Mouse (Mus musculus): ENCODE results near the gene Wipf2. TPM values are rescaled to one million over a fixed set of nuclear protein-coding genes. Genes with fewer than 3 reads are reported as not detected.
A peak's percentile ranks its signal among the peaks of the same experiment; 100 is the strongest.

The Wipf2 gene
- total RNA-seq, 4 experiments from 2014 or later, result 69.4 to 86.8 (median 80.7) TPM

DNA sequence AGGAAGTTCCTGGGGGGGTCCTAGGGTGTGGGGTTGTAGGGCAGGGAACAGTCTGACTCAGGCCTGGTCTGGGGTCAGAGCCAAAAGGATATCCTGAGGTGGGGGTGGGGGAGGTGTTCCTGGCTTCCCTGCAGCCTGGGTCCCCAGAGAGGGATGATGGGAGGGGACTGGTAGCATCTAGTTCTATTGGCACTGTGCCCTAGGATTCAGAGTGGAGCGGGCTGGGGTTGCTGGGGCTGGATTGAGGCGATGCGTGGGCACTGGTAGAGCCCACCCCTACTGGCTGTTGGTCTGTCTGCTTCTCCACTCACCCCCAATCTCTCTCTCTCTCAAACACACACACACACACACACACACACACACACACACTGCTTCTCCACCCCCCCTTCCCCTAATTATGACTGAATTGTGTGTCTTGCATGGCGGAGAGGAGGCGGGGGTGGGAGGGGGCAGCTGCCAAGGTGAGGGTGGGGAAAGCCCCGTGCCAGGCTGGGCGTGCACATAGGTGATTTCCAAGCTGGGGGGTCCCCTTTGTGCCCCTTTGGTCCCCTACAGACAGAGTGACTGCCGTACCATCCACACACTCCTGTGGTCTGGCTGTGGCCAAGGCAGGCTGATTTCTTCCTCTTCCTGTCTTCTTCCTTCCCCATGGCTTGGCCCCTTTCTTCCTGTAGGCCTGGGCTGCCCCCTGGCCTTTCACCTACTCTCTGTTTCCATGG, 79.6 kb downstream of the Wipf2 start:
- no peak for DNase-seq (ENCODE audit: low spot score in 2 of 2)

DNA sequence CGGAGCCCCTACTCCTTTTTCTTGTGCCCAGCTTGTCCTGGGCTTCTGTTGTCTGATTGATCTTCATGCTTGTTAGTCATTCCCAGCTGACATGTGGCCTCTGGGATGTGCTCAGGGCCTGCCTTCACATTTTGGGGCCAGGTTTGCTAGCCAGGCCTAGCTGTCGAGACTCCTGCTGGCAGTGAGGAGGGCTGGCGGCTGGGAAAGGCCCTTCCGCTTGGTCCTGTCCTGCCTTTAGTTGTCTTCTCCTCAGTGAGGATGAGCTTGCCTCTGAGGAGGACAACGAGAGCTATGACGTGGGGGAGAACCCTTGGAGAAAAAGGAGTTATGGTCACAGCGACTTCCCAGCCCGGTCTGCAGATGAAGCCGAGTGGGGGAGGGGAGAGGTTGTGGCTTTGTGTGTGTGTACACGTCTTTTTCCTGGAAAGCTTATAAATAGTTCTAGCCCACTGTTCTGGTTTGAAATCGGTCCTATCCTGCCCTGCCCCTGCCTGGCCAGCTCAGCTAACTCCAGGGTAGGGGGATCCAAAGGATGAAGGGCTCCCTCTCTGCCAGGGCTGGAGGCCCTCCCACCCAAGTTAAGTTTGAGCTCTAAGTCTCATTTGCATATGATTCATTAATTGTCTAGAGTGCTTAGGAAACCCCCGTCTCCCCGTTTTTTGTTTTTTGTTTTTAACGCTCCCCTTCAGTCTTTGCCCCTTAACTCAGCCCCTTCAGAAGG, 80.5 kb downstream of the Wipf2 start:
- DNase-seq (ENCODE audit: low spot score in 2 of 2), result no peak

DNA sequence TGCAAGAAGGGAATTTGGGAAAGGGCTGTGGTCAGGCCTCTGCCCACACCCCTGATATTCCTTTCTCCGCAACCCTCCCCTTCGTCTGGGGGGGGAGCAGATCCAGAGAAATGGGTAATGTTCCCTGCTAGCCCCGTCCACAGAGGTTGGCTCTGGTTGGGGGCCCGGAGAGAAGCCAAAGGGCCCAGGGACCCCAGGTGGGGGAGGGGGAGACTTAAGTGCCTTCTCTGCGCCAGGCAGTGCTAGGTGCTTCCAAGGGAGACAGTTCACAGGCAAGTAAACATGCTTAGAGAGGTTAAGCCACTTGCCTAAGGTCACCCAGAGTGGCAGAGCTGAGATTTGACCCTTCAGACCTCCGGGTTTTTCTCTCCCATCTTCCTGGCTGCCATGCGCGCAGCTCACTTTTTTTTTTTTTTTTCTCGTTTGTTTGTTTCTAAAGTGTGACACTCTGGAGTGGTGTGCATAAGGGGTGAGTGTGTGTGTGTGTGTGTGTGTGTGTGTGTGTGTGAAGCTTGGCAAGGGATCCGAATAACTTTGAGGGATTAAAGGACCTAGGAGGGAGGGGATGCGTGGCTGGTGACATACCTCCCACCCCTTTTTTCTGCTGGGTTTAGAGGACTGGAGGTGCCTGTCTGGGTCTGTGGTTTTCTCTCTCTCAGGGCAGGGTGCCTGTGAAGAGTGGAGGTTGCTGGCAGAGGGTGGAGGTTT, 81.6 kb downstream of the Wipf2 start:
- DNase-seq (ENCODE audit: low spot score in 2 of 2), result no peak

DNA sequence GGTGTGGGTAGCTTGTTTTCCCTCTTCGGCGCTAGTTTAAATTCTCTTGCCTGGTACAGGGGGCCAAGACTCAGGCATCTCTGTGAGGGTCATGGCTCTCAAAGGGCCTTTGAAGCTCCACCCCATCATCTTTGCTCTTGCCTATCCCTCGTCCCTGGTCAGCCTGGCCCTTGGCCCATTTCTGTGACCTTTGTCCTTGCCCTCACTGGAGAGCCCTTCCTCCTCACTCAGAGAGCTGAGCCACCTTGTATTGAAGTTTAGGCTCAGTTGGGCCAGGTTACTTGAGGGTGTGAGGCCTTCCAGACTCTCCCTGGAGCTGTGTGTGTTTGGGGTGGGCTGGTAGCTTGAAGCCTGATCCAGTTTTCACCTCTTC, 82.2 kb downstream of the Wipf2 start:
- DNase-seq (ENCODE audit: low spot score in 2 of 2), result no peak

DNA sequence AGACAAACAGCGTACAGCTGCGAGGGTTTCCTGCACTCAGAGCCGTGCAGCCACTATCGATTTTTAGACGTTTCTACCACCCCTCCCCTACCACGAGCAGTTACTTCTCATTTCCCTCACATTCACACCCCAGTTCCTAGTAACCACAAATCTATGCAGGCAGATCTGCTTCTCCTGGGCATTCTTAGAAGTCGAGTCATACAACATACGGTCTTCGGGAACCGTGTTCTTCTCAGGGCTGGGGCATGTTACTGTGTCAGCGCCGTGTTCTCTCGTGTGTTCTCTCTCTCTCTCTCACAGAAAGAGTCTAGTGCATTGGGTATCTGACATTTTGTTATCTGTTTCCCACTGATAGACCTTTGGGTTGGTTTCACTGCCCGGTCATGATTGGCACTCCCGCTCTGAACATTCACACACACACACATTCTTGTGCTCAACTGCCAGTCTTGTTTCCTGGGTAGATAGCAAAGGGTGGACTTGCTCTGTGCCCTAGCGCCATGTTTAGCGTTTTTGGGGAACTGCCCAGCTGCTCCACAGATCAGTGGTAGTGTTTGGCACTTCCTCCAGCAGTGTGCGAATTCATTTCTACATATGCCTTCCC, 84.6 kb downstream of the Wipf2 start:
- DNase-seq (ENCODE audit: low spot score in 2 of 2), result no peak

DNA sequence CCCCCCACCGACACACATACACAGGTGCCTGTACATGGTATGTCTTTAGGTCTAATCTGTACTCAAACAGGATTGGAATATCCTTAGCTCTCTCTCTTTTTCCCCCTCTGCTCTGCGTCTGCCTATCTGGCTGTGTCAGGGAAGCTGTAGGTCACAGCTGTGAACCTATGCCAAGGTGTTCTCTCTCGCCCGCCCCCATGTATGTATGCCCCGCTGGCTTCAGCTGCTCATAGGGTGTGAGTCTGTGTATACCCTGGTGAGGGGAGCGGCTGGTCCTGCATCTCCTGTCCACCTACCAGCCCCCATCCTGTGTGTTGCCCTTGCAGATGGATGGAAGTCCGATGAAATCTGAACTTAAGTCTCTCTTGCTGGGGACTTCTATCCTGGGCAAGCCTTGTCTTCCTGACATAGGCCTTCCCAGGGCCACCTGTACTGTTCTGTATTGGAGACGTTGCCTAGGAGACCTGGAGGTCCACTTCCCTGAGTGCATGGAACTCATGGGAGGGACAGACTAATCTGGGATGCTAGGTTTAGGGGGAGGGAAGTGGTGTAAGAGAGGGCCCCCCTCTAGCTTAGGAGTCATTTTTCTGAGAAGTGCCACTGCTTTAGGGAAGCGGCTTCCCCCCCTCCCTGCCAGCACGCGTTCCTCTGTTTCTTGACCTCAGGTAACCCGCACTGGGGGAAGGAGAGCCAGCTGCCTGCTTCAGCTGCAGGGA, 86.0 kb downstream of the Wipf2 start:
- DNase-seq (ENCODE audit: low spot score in 2 of 2), result no peak

DNA sequence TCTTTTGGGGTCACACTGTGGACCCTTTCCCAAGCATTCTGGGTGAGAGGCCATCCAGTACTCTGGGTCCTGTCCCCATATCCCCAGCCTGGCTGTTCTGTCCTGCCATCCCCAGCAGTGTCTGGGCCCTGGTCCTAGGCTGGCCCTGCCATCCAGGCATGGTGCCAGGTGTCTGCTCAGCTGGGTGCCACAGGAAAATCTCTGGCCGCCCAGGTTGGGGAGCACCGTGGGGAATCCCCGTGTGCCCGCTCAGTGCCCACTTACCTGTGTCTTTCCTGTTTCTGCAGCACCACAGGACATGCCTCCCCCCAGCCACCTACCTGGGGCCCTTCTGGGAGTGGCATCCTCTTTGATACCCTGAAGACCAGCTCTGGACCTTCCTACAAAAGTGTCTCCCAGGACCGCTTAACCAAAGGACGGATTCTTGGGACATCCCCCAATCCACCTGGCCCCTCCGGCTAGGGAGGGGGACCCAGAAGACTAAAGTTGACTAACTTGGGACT, 86.6 kb downstream of the Wipf2 start:
- DNase-seq (ENCODE audit: low spot score in 2 of 2), result no peak

DNA sequence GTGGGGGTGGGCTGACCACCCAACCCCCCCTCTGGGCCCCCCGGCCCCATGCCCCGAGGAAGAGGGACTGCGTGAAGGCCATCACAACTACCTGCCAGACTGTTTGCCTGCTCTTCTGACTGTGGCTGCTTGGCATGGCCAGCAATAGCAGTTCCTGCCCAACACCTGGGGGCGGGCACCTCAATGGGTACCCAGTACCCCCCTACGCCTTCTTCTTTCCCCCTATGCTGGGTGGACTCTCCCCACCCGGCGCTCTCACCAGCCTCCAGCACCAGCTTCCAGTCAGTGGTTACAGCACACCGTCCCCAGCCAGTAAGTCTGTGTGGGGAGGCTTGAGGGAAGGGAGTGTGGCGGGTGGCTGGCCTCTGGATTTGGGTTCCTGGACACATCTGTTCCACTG, 87.0 kb downstream of the Wipf2 start:
- no peak for DNase-seq (ENCODE audit: low spot score in 2 of 2)

DNA sequence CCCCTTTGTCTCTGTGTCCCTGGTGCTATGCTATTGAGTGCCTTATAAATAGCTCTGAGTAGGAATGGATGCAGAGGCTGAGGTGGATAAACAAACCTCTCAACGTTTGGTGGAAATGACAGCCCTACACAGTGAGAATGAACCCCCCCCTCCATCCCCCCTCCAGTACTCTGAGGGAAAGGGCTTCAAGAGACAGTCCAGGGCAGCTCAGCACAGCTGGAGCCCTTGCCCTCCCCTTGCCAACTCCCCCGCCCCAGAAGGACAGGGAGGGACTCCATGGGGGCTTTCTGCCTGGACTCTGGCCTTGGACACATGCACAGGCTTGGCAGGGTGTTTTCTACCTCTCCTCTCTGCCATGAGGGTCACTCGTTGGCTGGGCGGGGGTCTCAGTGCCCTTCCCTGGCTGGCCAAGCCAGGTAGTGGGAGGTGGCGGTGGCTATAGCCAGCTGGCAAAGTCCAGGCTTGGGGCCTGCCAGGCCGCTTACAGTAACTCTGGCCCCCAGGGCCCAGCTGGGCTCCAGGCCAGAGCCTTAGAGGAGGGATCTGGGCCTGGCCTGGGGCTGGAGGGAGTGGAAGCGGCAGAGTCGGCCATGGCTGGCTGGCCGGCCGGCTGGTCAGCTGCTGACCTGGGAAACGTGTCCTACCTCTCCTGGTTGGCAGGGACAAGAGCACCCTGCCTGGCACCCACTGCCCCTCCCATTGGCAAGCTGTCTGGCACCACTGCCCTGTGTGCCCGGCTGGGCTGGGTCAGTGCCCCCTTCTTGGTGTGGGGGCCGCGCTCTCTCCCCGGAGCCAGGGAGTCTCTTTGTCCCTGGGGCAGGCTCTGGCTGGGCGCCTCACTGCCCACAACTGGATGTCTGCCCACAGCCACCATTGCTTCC, 87.8 kb downstream of the Wipf2 start:
- peak in 1 of 2 experiments; percentile 60 for DNase-seq (ENCODE audit: low spot score in 2 of 2)

DNA sequence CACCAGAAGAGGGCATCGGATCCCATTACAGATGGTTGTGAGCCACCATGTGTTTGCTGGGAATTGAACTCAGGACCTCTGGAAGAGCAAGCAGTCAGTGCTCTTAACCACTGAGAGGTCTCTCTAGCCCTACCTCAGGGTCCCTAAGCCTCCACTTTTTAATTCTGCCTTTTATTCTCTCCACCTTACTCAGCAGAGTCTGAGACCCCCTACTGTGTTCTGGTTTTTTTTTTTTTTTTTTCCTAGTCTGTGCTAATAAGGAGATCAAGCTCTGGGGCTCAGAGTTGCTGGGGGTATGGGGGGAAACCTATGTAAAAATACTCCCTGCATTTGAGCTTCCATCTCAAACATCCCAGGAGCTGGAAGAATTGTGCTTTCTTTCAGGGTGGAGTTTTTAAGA, 88.7 kb downstream of the Wipf2 start:
- no peak for DNase-seq (ENCODE audit: low spot score in 2 of 2)

DNA sequence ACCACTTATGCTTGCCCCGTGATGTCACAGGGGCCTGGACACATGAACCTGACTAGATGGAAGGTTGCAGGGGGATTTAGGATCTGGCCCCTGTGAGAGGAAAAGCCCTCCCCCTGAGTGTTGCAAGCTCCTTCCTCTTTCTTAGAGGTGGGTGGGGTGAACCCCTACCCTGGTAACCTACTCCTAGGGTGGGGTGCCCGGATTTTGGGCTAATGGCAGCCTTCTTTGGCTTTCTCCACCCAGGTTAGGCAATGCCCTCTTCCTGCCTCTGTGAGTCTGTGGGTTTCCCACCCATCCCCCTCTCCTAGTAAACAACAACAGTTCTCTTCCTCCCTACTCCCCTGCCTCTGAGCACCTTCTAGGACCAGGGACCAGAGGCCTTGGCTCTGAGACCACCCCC, 89.3 kb downstream of the Wipf2 start:
- DNase-seq (ENCODE audit: low spot score in 2 of 2), result no peak

DNA sequence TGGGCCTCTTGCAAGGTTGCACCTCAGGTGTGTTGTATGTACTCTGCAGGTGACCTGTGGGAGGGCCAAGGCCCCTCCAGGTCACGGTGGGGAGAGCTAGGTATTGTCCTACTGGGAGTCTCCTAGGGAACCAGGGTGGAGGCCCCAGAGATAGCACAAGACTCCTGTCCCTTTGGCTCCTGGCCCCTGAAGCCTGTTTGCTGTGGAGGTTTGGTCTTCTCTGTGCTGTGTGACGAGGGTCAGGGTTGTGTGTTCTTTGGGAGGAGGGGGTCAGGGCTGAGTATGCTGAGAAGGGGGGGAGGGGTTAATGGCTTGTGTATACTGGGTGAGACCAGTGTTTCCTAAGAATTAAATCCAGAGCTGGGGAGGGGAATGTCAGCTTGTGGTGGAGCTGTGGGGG, 89.9 kb downstream of the Wipf2 start:
- no peak for DNase-seq (ENCODE audit: low spot score in 2 of 2)

DNA sequence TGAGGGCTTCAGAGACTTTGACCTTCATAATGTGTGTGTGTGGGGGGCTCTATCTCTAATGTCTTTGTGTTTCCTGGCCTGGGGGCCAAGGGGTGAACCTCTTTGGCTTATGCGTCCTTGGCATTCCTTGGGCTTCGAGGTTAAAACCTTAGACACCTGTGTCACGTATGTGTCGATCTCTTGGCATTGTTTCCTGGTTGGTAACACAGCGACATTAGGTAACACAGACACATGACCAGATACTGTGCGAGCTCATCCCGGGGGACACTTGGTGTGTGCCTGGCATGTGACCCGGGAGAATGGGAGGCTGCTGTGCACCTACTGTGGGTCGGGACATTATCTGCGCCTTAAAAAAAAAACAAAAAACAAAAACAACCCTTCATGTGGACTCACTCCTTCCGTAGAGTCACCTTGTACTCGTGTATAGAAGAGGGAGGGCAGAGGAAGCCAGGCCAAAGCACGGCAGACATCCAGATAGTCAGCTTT, 90.4 kb downstream of the Wipf2 start:
- no peak for DNase-seq (ENCODE audit: low spot score in 2 of 2)

DNA sequence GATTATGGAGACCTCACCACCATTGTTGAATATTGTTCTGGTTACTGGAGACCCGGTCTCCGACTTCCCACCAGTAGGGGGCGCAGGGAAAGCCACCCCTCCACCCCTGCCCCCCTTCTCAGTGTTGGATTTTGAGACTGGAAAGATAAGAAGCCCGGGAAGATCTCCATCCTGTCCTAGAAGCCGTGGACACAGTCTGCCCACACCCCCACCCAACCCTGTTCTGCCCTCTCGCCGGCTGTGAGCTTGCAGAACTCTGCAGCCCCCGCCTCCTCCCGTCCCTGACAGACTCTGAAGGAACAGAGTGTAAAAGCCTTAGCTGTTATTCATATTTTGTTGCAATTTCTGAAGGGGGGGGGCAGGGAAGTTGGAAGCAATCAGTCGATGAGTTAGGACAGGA, 90.9 kb downstream of the Wipf2 start:
- DNase-seq (ENCODE audit: low spot score in 2 of 2), result no peak

Other genes starting within 250 kb of the Wipf2 start
- 10 to 100 TPM; 12.1 to 20.0 (median 14.9) TPM for gene Gm12355, start 238.0 kb upstream of the Wipf2 start, total RNA-seq (2022)
- gene Gsdma3, start 237.3 kb upstream of the Wipf2 start, total RNA-seq (2022), result under 1 TPM in 1 of 4 experiments, not detected in 3; 0.27 TPM
- gene Gsdma2, start 216.9 kb upstream of the Wipf2 start, total RNA-seq (2022), result not detected
- under 1 TPM in 1 of 4 experiments, not detected in 3; 0.22 TPM for gene Gsdma, start 199.3 kb upstream of the Wipf2 start, total RNA-seq (2022)
- 100 to 1,000 TPM; 115 to 128 (median 124) TPM for gene Psmd3, start 181.1 kb upstream of the Wipf2 start, total RNA-seq (2022)
- not detected for gene Csf3, start 162.4 kb upstream of the Wipf2 start, total RNA-seq (2022)
- gene Med24, start 134.2 kb upstream of the Wipf2 start, total RNA-seq (2022), result 100 to 1,000 TPM; 118 to 162 (median 138) TPM
- 100 to 1,000 TPM; 919 to 985 (median 938) TPM for gene Thra, start 123.0 kb upstream of the Wipf2 start, total RNA-seq (2022)
- gene Nr1d1, start 88.3 kb upstream of the Wipf2 start, total RNA-seq (2022), result 10 to 100 TPM; 86.6 to 99.6 (median 92.7) TPM
- gene Msl1, start 68.1 kb upstream of the Wipf2 start, total RNA-seq (2022), result 100 to 1,000 TPM; 140 to 201 (median 177) TPM
- 10 to 100 TPM; 50.5 to 64.9 (median 59.4) TPM for gene Casc3, start 58.7 kb upstream of the Wipf2 start, total RNA-seq (2022)
- gene Rapgefl1, start 26.9 kb upstream of the Wipf2 start, total RNA-seq (2022), result 100 to 1,000 TPM; 171 to 203 (median 197) TPM
- gene Cdc6, start 44.2 kb downstream of the Wipf2 start, total RNA-seq (2022), result 1 to 10 TPM in 1 of 4 experiments, under 1 TPM in 3; 0.36 to 1.2 (median 0.44) TPM
- gene Rara, start 64.2 kb downstream of the Wipf2 start, total RNA-seq (2022), result 10 to 100 TPM; 17.3 to 20.2 (median 19.4) TPM
- gene Gjd3, start 119.4 kb downstream of the Wipf2 start, total RNA-seq (2022), result 1 to 10 TPM in 2 of 4 experiments, not detected in 2; 1.4 to 1.6 TPM
- gene Top2a, start 160.6 kb downstream of the Wipf2 start, total RNA-seq (2022), result 1 to 10 TPM in 2 of 4 experiments, under 1 TPM in 2; 0.62 to 2.4 (median 1.2) TPM
- 10 to 100 TPM; 69.7 to 86.8 (median 75.2) TPM for gene Igfbp4, start 177.6 kb downstream of the Wipf2 start, total RNA-seq (2022)
- gene Tns4, start 225.7 kb downstream of the Wipf2 start, total RNA-seq (2022), result under 1 TPM in 2 of 4 experiments, not detected in 2; 0.27 TPM